Mouse (Mus musculus) embryonic fibroblast, embryonic 13.5 days (primary cell): ENCODE measurements around the gene Ehhadh. TPM values are rescaled to one million over a fixed set of nuclear protein-coding genes. Genes with fewer than 3 reads are reported as not detected.

Experiments used
- H3K27ac ChIP-seq: 2 replicates; pipeline ENCODE4 v1.5.1; 2012; ENCODE audit warnings: low read length, control low read depth, inconsistent platforms; ENCODE audit not compliant: insufficient read depth
- H3K4me1 ChIP-seq: 2 replicates; pipeline ENCODE4 v1.6.1; 2011; ENCODE audit warnings: low read length; ENCODE audit not compliant: control insufficient read depth, insufficient read depth
- H3K4me3 ChIP-seq: 2 replicates; pipeline ENCODE4 v1.5.1; 2011; ENCODE audit warnings: mild to moderate bottlenecking, control low read depth, low read length; ENCODE audit not compliant: insufficient read depth
- CTCF ChIP-seq: IDR thresholded peaks from 2 replicates; pipeline ENCODE4 v1.5.1; 2011; ENCODE audit warnings: mild to moderate bottlenecking, control low read depth, low read length, moderate library complexity, borderline replicate concordance; ENCODE audit not compliant: insufficient read depth
- POLR2A ChIP-seq: IDR thresholded peaks from 2 replicates; pipeline ENCODE4 v1.6.1; 2011; ENCODE audit warnings: low read depth, mild to moderate bottlenecking, control low read depth, low read length, moderate library complexity
- polyA plus RNA-seq: library from polyadenylated mRNA; stranded (reverse); fragments of >200 nt; gene quantifications from 2 replicates; pipeline ENCODE4 v1.2.4, GENCODE M21; 2011; ENCODE audit warnings: low read depth; ENCODE audit not compliant: missing spikeins, insufficient read length

The Ehhadh gene
- polyA plus RNA-seq, result 2.9 and 3.4 TPM in 2 replicates

DNA sequence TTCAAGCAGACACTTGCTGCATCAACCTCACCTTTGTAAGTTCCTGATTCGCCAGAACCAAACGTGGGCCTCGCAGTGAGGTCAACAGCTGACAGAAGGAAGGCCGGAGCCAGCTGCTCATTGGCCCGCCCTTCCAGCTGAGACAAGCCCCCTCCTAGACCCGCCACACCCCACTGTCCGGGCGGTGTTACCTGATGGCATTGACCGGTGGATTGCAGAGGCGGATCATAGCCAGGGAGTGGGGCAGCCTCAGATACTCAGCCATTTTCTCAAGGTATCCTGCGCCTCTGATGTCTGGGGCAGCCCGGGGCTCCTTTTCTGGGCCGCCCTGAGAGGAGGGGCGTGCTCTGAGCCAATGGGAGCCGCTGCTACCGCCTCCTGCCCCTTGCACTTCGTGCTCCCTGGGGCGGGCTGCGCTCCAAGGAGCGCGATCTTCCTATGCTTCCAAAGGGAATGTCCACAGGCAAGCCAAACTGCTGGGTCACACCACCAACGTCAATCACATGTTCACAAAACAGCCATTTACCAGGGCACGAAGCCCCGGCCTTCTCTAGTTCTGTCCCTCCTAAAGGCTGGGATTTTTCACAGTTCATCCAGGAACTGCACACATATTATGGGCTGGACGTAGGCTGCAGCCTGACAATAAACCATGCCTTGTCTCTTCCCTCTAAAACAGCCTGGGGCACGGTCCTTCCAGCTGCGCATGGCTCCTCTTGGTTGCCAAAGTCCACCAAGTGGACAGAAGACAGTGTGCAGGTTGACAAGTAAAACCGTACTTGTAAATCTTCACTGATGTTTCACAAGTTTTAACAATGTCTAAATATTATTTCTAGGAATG is at the start of gene Ehhadh:
Gene Ehhadh, minus strand, starts transcription at position 292 of the 838 bp plus-strand sequence.
- Histone ChIP-seq H3K4me3 (peak within 1 kb of the TSS; percentile 34), H3K4me1 (no peaks in the 10 kb centered on the region), H3K27ac (no peak within 1 kb of the TSS)
- TF ChIP-seq CTCF (no peak), POLR2A (peak; percentile 77)

GRCm38 (mm10) chr16:21836311-21837072 is 48.9 kb upstream of the Ehhadh start:
- H3K4me3 ChIP-seq, result no peak overlapping the region

GRCm38 (mm10) chr16:21835584-21835931 is 48.0 kb upstream of the Ehhadh start:
- H3K27ac ChIP-seq, result no peak overlapping the region
- no peak overlapping the region for H3K4me3 ChIP-seq
- TF ChIP-seq CTCF (no peak), POLR2A (no peak)
- no peaks in the 10 kb centered on the region for H3K4me1 ChIP-seq

More at GRCm38 (mm10) chr16:21836311-21837072, 48.9 kb upstream of the Ehhadh start:
- no peak overlapping the region for H3K27ac ChIP-seq
- TF ChIP-seq POLR2A (no peak), CTCF (peak; percentile 33; the same call in 1 of the 2 replicates)
- H3K4me1 ChIP-seq, result no peaks in the 10 kb centered on the region

GRCm38 (mm10) chr16:21834866-21835583 is 47.4 kb upstream of the Ehhadh start:
- Histone ChIP-seq H3K4me3 (no peak overlapping the region), H3K27ac (no peak overlapping the region), H3K4me1 (no peaks in the 10 kb centered on the region)
- TF ChIP-seq POLR2A, result no peak
- no peak for TF ChIP-seq CTCF

GRCm38 (mm10) chr16:21833970-21834369 is 46.4 kb upstream of the Ehhadh start:
- no peak overlapping the region for H3K27ac ChIP-seq
- peaks cover 3% of the 10 kb centered on the region for H3K4me1 ChIP-seq
- TF ChIP-seq POLR2A (no peak), CTCF (no peak)
- H3K4me3 ChIP-seq, result no peak overlapping the region

- Histone ChIP-seq H3K4me1 (peaks cover 3% of the 10 kb centered on the region), H3K27ac (no peak overlapping the region), H3K4me3 (no peak overlapping the region)
- TF ChIP-seq POLR2A, result no peak
Observed at GRCm38 (mm10) chr16:21833469-21833868, 45.9 kb upstream of the Ehhadh start.

DNA sequence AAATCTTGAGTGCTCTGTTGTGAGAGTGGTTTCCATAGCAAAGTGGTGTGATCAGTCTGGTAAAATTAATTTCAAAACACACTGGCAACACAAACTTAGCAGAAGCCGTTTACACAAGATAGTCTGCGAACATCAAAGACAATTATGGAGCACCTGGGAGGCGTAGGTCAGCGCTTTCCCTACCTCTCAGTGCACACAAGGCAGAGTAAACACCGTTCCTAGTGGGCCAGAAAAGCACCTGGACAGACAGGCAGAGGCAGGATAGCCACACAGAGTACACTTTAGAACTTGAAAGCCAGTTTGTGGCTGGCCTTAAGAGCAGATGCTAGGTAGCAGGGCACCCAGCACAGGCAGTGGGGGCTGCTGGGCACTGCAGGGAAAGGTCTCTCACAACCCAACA is 44.2 kb upstream of the Ehhadh start:
- Histone ChIP-seq H3K27ac (no peak overlapping the region), H3K4me1 (peaks cover 3% of the 10 kb centered on the region), H3K4me3 (no peak overlapping the region)
- no peak for TF ChIP-seq POLR2A
- no peak for TF ChIP-seq CTCF

- TF ChIP-seq POLR2A, result no peak
- TF ChIP-seq CTCF, result no peak
- H3K4me3 ChIP-seq, result no peak overlapping the region
- H3K27ac ChIP-seq, result no peak overlapping the region
- H3K4me1 ChIP-seq, result peaks cover 3% of the 10 kb centered on the region
Observed at GRCm38 (mm10) chr16:21830784-21831183, 43.2 kb upstream of the Ehhadh start.

GRCm38 (mm10) chr16:21829711-21830110 is 42.1 kb upstream of the Ehhadh start:
- no peak for TF ChIP-seq POLR2A
- TF ChIP-seq CTCF, result no peak
- H3K4me1 ChIP-seq, result peaks cover 3% of the 10 kb centered on the region
- H3K27ac ChIP-seq, result no peak overlapping the region
- no peak overlapping the region for H3K4me3 ChIP-seq

DNA sequence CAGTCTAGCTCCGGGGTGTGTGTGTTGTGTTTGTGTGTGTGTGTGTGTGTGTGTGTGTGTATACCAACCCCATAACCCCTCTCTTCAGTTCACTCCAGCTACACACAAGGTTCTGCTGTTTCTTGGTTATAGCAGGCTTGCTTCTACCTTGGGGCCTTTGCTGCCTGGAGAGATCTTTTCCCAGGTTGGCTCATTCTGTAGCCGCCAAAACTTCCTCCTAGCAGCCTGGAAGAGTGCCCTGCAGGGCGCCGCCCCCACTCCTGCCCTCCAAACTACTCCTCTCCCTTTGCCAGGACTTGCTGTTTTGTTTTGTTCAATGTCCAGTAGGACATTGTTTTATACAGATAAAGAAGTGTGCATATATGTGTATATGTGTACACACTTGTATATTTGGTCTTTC is 40.0 kb upstream of the Ehhadh start:
- TF ChIP-seq POLR2A, result no peak
- no peak for TF ChIP-seq CTCF
- Histone ChIP-seq H3K4me1 (peaks cover 3% of the 10 kb centered on the region), H3K4me3 (no peak overlapping the region), H3K27ac (no peak overlapping the region)

DNA sequence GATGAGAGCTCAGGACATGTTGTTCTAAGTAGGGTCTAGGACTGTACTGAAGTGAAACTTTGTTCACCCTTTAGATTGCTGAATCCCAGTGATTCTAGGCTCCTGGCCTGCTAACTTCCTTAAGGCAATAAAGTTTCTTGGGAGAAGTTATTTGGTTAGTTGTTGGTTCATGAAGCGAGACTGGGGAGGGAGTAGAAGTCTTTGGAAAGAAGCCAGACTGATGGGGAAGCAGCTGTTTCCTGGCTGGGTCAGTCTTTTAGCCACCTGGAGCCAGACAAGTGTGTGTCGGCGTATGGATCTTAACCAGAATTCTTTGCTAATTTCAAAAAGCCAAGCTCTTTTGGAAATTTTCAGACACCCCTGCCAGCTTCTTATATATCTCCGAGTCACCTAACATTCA is 39.5 kb upstream of the Ehhadh start:
- Histone ChIP-seq H3K4me3 (no peak overlapping the region), H3K4me1 (peaks cover 3% of the 10 kb centered on the region), H3K27ac (no peak overlapping the region)
- no peak for TF ChIP-seq POLR2A
- no peak for TF ChIP-seq CTCF
